Mouse (Mus musculus): ENCODE results near the gene Fyn.

Gene Fyn

DNA sequence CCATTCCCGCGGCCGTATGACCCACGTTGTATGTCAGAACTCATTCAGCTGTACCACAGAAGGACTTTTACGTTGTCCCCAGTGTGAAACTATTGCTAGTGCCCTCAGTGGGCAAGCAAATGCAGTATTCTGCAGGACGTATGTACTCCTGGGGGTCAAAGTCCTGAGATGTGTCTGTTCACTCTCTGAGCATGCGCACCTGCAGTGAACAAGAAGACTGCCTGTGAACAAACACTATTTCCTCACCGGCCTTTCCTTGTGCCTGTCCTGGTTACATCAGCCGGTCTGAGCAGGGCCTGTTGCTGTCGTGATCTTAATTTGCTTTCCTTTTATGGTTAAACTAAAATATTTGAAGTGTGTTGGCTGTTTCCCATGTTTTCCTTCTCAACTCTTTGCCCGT, 77.2 kb downstream of the Fyn start:
- DNase-seq (ENCODE audit: low spot score in 2 of 2) = no peak

DNA sequence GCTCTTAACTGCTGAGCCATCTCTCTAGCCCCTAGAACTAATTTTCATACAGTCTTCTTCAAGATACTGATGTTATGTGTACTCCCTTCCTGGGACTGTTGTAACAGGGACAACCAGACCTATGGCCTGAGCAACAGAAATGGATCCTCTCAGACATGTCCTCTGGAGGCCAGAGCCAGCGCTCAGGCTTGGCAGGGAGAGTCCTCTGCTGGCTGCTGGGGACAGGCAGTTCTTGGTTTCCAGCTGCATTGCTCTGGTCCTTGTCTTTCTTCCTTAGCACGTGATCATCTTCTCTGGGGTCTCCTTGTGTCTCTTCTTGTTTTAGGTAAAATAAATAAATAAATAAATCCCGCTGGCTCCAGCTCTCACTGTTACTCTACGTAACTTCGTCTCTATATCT, 78.1 kb downstream of the Fyn start:
- no peak for DNase-seq (ENCODE audit: low spot score in 2 of 2)

DNA sequence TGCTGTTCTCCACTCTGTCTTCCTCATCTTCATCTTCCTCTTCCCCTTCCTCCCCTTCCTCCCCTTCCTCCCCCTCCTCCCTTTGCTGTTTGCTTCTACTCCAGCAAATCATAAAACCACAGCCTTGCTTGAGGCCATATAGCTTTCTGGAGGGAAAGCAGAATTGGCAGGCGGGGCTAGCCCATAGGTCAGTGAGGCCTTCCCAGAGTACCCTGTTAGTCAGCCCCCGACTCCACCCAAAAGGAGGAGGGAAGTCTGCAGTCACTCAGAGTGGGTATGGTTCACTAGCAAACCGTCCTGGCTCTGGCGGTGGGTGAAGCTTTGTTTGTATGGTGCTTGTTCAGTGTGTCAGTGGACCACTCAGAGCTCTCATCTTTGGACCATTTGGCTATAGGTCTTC, 80.5 kb downstream of the Fyn start:
- DNase-seq (ENCODE audit: low spot score in 2 of 2) = no peak

DNA sequence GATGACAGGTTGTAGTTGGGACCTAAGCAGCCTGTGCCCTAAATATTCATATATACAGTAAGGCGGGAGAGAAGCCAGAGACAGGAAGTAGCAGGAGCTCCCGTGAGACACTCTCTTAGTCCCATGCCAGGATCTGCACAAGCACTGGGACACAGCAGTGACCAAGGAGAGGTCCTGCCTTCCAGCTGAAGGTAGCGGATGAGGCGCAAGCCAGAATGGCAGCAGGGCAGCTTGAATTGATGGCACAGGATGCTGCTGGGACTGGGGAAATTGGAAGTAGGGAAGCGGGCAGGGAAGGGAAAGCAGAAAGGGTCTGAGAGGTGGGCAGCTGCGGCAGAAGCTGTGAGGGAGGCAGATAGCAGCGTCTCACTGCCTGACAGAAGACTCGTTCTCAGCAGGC, 81.7 kb downstream of the Fyn start:
- no peak for DNase-seq (ENCODE audit: low spot score in 2 of 2)

DNA sequence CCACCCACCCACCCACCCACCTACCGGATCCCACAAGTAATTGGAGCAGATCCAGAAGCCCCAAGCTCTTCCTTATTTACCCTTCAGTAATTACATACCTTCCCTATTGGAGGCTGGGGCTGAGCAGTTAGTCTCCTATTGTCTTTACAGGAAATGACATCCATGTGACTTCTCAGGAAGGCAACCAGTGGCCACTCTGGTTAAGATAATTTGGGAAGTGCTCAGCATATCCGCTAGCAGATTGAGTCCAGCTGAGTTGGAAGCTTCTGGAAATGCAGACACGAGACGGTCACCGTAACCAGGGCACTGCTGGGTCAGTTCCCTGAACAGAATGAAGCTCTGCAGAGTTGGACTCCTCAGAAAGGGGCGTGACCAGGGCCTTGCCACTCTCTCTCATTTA, 82.4 kb downstream of the Fyn start:
- DNase-seq (ENCODE audit: low spot score in 2 of 2) = no peak

DNA sequence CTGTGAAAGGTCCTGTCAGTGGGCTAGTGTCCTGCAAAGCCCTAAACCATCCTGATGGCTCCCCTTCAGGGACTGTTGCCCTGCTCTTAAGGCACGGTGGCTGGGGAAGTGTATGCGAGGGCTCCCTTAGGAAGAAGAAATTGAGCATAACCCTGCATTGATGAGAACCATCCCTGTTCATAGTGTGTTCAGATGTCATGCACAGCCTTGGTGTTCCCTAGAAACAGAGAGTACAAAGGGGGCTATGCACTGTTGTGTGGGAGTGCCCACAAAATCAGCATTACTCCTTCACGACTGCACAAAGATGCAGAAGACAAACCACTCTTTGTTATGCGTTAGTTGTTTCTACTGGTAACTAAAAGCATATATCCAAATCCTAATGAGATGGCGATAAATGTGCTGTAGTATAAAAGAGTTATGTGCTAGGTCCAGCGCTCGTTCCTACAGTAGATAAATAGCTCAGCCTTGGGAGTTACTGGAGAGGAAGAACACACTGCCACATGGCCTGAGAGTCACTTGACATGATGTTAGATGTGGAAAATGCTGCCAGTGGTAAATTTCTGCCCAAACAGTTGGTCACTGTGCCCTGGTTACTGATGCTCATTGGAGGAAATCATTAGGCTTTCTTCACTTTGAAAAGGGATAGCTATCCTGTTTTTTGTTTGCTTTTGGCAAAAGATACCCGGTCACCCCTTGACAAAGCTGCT, 83.4 kb downstream of the Fyn start:
- DNase-seq (ENCODE audit: low spot score in 2 of 2) = no peak

DNA sequence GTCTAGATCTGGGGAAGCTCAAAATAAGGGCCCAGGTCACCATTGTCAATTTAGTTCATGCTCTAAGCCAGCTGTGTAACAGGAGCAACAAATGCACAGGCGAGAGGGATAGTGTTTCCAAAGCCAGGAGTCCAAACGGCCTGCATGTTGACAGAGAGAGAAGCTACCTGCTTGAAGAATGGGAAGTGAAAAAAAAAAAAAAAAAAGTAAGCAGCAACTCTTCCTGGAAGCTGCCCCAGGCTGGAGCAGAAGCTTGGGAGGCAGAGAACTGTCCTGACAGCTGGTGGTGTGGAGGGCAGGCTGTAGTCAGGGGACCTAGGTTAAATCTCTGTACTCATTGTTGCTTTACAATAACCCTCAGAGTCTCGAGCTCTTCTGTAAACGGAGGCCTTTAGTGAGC, 86.7 kb downstream of the Fyn start:
- DNase-seq (ENCODE audit: low spot score in 2 of 2) = no peak

DNA sequence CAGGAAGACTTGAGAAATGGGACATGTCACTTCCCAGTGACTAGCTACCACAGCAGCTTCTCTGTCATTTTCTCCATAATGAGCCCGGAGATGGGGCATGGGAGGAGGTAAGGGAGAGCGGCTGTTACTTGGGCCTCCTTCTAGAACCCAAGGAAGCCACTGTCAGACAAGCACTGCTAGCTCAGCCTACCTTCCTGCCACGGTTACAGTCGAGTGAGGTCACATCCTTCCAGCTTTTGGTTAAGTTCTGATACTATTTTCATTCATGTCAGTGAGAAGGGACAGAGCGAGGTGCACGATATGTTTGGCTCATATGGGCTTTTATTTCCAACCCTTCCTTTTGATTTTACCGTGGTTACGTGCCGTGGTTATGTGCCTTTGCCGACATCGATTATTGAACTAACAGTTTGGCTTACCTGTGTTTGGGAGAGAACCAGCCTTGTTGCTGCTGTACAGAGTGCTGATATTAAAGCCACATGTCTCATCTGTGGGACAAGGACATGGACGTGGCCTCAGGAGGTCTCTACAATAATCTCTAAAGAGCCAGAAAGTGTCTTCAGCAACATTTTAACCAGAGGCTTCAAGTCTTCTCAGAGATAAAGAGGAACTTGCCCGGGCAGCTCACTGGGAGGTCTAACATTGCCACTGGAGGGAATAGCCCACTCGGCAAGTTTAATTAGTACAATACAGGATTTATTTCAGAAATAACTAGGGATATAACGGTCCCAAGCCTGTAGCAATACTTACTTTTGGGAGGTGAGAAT, 87.4 kb downstream of the Fyn start:
- DNase-seq (ENCODE audit: low spot score in 2 of 2) = no peak

DNA sequence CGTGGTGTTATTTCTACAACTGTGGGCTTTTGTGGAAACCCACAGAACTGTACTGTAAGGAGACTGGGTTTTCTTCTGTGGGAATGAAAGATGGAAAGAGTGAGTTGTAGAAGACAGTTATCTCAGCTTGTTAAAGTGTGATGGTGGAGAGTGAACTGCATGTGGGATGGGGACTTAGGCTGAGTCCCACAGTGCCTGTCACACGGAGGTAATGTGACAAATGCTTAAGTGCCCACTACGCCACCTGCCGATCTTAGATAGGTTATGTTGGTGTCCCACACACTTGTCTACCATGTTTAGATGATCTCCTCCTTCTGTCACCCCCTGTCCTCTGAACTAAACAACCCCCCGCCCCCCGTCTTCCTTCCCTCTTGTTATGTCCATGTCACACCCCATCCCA, 88.1 kb downstream of the Fyn start:
- no peak for DNase-seq (ENCODE audit: low spot score in 2 of 2)

DNA sequence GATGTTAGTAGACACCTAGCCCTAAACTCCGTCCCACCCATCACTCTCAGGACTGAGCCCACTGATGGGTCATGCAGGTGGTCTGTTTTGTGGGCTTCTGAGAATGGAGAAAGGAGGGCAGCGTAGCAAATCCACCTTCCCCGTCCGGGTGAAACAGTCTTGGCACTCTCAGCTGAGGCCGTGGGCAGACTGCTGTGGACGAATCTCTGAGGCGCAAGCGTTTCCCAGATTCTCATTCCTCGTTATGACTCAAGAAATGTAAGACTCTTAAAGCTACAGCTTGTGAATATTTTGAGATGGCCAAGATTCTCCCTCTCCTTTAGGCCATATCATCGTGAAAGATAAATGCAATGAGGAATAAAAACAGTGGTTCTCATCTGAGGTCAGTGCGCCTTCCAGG, 88.6 kb downstream of the Fyn start:
- no peak for DNase-seq (ENCODE audit: low spot score in 2 of 2)

DNA sequence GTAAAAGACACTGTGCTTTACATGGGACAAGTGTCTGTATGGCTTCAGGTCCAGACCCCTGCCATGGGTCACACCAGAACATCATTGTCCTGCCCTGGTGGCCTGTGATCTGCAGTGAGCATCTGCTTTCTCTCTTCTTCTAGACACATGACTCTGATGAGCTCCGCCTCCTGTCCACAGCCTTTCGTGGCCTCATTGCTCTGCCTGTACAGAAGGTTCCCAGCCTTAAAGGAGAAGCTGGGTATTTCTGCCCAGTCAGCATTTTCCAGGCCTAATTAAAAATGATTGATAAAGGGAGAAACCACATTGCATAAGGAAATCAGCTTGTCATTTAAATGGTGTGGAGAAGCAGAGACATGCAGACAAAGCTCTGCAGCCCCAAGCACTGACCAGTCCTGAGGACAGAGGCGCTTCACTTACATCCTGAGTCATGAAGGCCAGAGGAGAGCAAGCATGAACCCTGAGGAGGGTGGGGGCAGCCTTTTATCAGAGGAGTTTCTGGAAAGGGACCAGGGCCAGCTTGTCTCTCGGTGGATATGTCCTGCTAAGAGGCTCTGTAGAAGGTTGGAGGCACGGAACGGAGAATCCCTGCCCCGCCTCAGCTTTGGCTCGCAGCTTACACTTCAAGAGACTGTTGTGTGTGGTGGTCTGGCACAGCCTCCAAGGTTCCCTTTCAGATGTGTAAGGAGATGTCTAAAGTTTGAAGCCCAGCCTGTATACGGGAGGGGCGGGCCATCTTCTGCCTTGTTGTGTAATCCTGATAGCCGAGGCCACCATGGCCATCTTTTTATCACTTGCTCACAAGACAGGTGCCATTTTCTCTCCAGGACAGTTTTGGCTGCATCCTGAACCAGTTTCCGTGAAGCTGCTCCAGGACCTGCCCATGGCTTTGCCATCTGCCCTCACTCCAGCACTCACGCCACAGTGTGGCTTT, 90.4 kb downstream of the Fyn start:
- DNase-seq (ENCODE audit: low spot score in 2 of 2) = no peak

DNA sequence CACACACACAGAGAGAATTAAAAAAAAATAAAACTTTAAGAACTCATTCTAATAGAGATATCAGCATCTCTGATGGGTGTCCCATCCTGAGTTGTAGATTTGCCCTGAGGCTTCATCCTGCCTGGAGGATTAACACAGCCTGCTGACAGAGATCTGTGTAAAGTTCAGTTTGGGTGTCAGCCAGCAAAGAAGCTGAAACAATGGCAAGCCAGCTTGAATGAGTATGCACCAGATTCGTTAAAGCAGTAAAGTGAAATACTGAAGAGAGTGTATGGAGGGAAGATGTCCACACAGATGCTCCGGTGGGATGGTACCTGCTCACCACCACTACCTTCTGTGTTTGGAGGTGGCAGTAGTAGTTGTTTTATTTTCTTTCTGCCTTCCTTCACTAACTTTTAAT, 92.0 kb downstream of the Fyn start:
- no peak for DNase-seq (ENCODE audit: low spot score in 2 of 2)

DNA sequence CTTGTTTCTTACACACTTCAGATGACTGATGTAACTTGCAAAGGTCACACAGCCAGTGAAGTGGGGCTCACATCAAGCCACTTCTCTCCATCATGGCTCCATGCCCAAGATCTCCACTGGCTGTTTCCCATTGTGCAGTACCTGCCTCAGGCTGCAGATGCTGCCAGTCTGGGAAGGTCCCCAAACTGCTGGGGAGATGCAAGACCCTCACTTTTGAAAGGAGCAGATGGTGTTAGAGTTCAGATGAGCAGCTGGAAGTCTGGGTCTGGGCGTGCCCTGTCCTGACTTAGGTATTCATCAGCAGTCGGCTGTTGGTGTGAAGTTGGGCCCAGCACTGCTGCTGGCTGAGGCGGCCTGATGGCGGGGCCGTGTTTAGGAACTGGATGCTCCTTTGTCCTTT, 93.3 kb downstream of the Fyn start:
- no peak for DNase-seq (ENCODE audit: low spot score in 2 of 2)

DNA sequence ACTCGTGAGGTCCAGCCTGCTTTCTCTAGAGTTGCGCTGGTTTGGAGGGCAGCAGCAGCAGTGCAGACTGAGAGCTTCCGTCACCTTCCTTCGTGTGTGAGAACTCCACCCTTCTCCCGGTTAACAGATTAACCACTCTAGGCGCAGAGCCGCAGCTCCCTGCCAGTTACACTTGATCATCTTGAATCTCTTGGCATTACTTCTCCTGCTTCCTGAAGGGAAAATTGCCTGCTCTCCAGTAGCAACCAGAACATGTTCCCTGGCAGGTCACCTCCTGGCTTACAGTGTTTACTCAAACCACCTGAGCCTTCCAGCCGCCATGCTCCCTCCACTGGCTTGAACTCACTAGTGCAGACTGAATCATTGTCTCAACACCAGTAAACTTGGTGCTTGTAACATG, 94.1 kb downstream of the Fyn start:
- DNase-seq (ENCODE audit: low spot score in 2 of 2) = no peak

DNA sequence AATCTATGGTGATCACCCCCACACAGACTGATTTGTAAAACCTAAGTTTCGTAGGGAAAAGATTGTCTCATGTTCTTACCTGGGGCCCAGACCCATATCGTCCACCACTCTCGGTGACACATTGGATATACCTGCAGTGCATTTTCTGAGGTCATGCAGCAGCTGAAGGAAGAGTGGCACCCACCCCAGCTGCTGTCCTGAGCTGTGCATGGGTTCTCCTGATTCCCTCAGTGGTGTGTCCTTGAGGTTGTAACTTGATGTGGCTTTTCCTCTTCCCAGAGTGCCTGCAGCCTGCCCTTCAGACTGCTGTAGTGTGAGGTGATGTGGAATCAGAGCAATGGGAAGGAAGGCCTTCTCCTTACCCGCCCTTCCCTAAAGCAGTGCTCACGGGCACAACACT, 95.7 kb downstream of the Fyn start:
- DNase-seq (ENCODE audit: low spot score in 2 of 2) = no peak

DNA sequence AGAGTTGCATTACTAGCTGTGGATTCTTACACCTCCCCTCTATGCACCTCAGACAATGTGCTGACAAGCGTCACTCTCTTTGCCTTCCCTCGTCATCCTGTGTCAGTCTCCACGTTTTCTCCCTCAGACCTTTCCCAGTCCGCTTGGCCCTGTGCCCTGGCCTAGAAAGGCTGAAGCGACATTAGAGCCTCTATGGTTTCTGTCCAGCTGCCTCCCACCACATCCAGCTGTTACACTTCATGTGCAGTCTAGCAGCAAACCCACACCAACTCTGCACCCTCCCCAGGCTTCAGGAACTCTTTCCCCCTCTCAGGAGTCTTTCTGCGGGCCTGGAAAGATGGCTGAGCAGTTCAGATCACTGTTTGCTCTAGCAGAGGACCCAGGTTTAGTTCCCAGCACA, 98.7 kb downstream of the Fyn start:
- no peak for DNase-seq (ENCODE audit: low spot score in 2 of 2)

DNA sequence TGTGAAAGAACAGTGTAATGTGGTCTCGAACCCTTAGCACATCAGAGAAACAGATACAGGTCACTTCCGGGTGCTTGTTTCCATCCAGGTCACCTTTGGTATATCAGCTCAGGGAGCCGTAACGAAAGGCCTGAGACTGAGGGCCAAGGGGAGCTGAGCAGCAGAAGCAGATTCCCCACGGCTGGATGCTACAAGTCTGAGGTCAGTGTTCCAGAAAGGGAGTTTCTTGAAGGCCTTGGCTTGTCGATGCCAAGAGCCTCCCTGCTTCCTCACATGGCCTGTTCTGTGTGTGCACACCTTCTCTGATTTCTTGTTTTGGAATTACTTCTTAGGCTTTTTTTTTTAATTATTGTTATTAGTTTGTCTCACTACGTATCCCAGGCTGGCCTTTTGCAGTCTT, 99.2 kb downstream of the Fyn start:
- DNase-seq (ENCODE audit: low spot score in 2 of 2) = no peak

DNA sequence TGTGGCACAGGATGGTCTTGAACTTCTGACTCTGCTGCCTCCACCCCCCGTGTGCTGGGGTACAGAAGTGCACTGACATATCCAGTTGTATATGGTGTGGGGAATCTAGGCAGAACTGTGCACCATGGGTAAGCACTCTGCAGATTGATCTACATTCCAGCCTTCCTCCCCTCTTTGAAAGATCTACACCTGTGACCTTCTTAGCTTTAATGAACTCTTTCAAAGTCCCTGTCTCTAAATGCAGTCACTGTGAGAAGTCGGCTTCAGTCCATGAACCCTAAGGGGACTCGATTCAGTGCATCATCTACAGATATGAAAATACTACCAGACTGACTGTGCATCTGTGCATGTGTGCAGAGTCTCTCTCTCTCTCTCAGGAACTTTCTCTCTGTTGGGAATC, 99.9 kb downstream of the Fyn start:
- no peak for DNase-seq (ENCODE audit: low spot score in 2 of 2)

DNA sequence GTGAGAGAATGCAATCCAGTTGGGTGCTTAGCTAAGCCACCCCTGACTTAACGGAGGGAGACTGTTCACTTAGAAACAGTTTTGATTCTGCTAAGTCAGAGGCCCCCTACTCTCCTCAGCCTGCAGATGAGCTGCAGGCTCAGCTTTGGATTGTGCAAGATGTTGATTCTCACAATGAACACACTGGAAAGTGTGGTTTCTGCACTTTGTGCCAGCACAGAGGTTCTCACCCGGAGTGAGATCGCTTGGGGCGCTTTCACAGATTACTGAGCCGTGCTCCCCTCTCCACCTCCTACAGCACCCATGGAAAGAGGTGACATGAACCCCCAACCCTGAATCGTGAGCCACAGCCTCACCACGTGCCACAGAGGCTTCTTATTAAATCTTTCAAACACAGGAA, 100.7 kb downstream of the Fyn start:
- no peak for DNase-seq (ENCODE audit: low spot score in 2 of 2)

DNA sequence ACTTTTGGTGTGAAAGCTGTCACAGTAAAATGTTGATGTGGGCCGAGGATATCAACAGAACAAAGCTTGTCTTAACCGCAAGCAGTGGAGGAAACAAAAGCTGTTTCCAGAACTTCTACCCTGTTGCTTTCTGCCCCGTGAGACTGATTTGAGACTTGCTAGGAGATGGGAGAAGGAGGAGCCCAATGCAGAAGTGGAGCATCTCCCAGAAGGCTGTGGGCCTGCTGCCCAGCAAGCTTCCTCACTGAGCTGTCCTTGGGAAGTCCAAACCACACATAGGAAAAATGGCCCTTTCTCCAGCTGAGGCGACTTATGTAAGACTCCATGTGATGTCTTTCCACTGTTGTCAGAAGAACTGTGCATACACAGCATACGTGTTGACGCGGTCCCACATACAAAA, 101.7 kb downstream of the Fyn start:
- no peak for DNase-seq (ENCODE audit: low spot score in 2 of 2)

DNA sequence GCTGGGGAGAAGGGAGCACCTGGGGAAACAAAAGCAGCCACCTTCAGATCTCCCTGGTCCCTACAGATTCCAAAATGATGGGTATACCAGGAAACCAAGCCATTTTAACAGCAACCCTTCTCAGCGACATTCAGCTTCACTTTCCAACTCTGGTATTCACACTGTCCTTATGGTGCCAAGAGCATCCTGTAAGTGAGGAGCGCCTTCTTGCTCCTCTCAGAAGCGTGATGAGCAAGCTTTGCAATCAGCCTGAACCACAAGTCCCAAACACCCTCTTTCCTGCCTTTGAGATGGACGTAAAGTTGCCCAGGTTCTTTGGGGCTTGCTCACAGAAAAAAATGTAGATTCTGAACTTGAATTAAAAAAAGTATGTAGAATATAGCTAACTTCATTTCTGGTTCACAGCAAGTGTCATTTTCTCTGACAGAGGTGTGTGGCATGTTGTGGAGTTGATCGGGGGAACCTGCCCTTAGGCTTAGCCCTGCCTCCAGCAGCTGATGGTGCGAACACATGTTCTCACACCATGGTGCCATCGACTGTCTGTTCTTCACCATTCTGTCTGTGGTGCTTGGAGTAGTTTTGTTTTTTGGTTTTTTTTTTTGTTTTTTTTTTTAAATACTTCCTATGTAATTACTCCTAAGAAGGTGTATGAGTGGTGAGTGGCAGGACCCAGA, 102.5 kb downstream of the Fyn start:
- DNase-seq (ENCODE audit: low spot score in 2 of 2) = no peak

Data from left cerebral cortex, adult 9 months (tissue).